ENCODE assay signal across 23 mouse cellular contexts in the genomic region with DNA sequence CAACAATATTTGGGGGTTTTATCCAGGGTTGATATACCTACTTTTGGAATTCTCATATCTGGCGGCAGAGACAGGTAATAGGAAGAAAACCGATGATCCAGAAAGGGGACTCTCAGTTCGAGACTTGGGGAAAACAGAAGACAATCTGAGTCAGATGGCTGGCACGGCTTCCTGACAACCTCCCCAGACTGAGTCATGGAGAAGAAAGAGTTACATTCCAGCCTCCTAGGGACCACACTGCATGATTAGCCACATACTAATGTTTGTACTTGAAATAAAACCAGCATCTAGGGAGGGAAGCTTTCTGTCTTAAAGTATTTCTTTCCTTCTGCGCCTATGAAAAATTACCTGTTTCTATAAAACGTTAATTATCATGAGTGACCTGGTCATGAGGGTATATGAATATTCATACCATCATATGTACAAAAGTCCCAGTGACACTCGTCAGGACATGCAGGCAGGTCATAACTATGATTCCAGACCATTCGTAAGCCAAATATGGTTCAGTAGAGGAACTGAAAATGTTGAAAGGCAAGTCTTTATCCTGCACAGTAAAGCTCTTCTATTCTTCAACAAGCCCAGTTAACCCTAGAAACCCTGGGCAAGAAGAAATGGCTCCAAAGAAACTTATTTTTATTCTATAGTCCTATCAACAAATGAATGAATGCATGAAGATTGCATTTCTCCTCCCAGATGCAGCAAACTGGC. TPM values are rescaled to one million over a fixed set of nuclear protein-coding genes. Genes with fewer than 3 reads are reported as not detected.
DNase-seq lines count a peak whose midpoint lies in the region; ATAC-seq and TF ChIP-seq lines count a peak whose summit lies in the region.
"Had no signal": no experiment of that assay in that cellular context is flagged by ENCODE, and none has a peak within 500 bp of the region (broad histone marks: within the 10 kb centered on the region; RNA-seq: fewer than 3 reads in every experiment).

No protein-coding gene starts in this region.

- intact Hi-C loops in heart, adult 2 months (cut with DNase I): no loop called here

- H3K36me3 ChIP-seq in CH12.LX (replicated peaks in 1 of 2; ENCODE audit: control insufficient read depth in 1 of 2, insufficient read depth in 1 of 2, low read length in 1 of 2): no peaks in the 10 kb centered on the region
- H3K36me3 ChIP-seq in heart, adult 2 months (ENCODE audit: control insufficient read depth, insufficient read depth, low read length): no peaks in the 10 kb centered on the region
- H3K36me3 ChIP-seq: embryonic facial prominence, embryonic 12.5 days; forebrain, embryonic 12.5 days had no signal

- DNase-seq in CH12.LX (ENCODE audit: extremely low read depth) (peak; percentile 6), NIH3T3 (ENCODE audit: low read depth) (peak; percentile 58)
- no peak for DNase-seq in heart, adult 2 months
- no peak for DNase-seq in ovary, postnatal 36 days (ENCODE audit: low spot score)
- DNase-seq: adrenal gland, adult 8-10 months; adrenal gland, postnatal 14 days; B cell, adult 2 months; cerebellum, adult 11-12 months; cerebellum, adult 2 months; cerebellum, adult 9-10 months; cerebellum, postnatal 10 days; cerebellum, postnatal 25 days had no signal

- peak; percentile 53; the same call in 1 of the 2 replicates for TF ChIP-seq EP300 in CH12.LX (IDR thresholded peaks at IDR 0.05; ENCODE audit: low read length)
- TF ChIP-seq EP300 in heart, adult 2 months (IDR thresholded peaks at IDR 0.05; ENCODE audit: insufficient read depth, low read depth, low read length): no peak

- no peak overlapping the region; the same call in 1 of the 2 replicates for H3K4me2 ChIP-seq in CH12.LX (ENCODE audit: insufficient read depth, low read depth, poor library complexity, severe bottlenecking)
- H3K4me2 ChIP-seq: embryonic facial prominence, embryonic 12.5 days; forebrain, embryonic 12.5 days had no signal

- no peak for TF ChIP-seq RAD21 in CH12.LX (IDR thresholded peaks at IDR 0.05; ENCODE audit: low read depth, low read length)

- dilution Hi-C loops in CH12.LX (cut with MboI; ENCODE audit: extremely low pct_ligation_motif_present, extremely low pct_unique_long_range_greater_than_20kb, low sequenced_read_pairs): no loop called here

- no peak for ATAC-seq in cerebellum, adult (ENCODE audit: insufficient number of reproducible peaks, low FRiP score, low TSS enrichment)
- ATAC-seq: activated CD4-positive, CD25-positive, alpha-beta regulatory T cell, adult 4 months; CD4-positive, CD25-positive, alpha-beta regulatory T cell, adult 4 months; forebrain, embryonic 14.5 days; forebrain, embryonic 16.5 days had no signal

- no peak for TF ChIP-seq CTCF in CH12.LX (conservative IDR thresholded peaks at IDR 0.05 in 1 of 2, IDR thresholded peaks at IDR 0.05 in 1 of 2; ENCODE audit: low read depth in 2 of 2, low read length in 2 of 2)
- no peak for TF ChIP-seq CTCF in embryonic fibroblast, embryonic 13.5 days (IDR thresholded peaks at IDR 0.05; ENCODE audit: borderline replicate concordance, insufficient read depth, low read length)
- TF ChIP-seq CTCF in heart, adult 2 months (IDR thresholded peaks at IDR 0.05): no peak

- no peak overlapping the region for H3K9ac ChIP-seq in CH12.LX (ENCODE audit: insufficient read depth, low read depth)
- H3K9ac ChIP-seq in heart, adult 2 months (ENCODE audit: low read depth, low read length): no peak overlapping the region
- H3K9ac ChIP-seq: embryonic facial prominence, embryonic 12.5 days; forebrain, embryonic 12.5 days had no signal

- no peak overlapping the region for H3K27ac ChIP-seq in CH12.LX (ENCODE audit: insufficient read depth, low read depth)
- peak overlapping the region; percentile 22; the same call in 1 of the 2 replicates for H3K27ac ChIP-seq in embryonic fibroblast, embryonic 13.5 days (ENCODE audit: insufficient read depth, low read length)
- H3K27ac ChIP-seq in heart, adult 2 months: no peak overlapping the region
- H3K27ac ChIP-seq: embryonic facial prominence, embryonic 10.5 days; embryonic facial prominence, embryonic 12.5 days; forebrain, embryonic 10.5 days; forebrain, embryonic 12.5 days had no signal

- peaks cover 0 to 13% of the 10 kb centered on the region in 2 experiments; a peak in 2 of 4 replicates for H3K4me1 ChIP-seq in CH12.LX (ENCODE audit: control insufficient read depth in 1 of 2, insufficient read depth in 2 of 2)
- H3K4me1 ChIP-seq in embryonic fibroblast, embryonic 13.5 days (ENCODE audit: control insufficient read depth, insufficient read depth, low read length): peaks cover 5% of the 10 kb centered on the region; the same call in 1 of the 2 replicates
- H3K4me1 ChIP-seq in heart, adult 2 months (ENCODE audit: control insufficient read depth, insufficient read depth, low read length): peaks cover under 1% of the 10 kb centered on the region; the same call in 1 of the 2 replicates
- H3K4me1 ChIP-seq: embryonic facial prominence, embryonic 10.5 days; embryonic facial prominence, embryonic 12.5 days; forebrain, embryonic 10.5 days; forebrain, embryonic 12.5 days had no signal

- in situ Hi-C loops in CH12.LX (cut with MboI; ENCODE audit: low pct_ligation_motif_present, low pct_unique_long_range_greater_than_20kb, low sequenced_read_pairs): no loop called here

- no peaks in the 10 kb centered on the region for H3K79me2 ChIP-seq in CH12.LX (replicated peaks; ENCODE audit: control insufficient read depth, extremely low read depth, insufficient read depth, poor library complexity, severe bottlenecking)
- H3K79me2 ChIP-seq in heart, adult 2 months (replicated peaks; ENCODE audit: control insufficient read depth, insufficient read depth, low read length): no peaks in the 10 kb centered on the region

- H3K4me3 ChIP-seq in CH12.LX (replicated peaks in 1 of 3; ENCODE audit: low read depth in 2 of 3, low read length in 2 of 3, poor library complexity in 1 of 3): no peak overlapping the region
- H3K4me3 ChIP-seq in embryonic fibroblast, embryonic 13.5 days (ENCODE audit: insufficient read depth, low read length): no peak overlapping the region
- H3K4me3 ChIP-seq in heart, adult 2 months: no peak overlapping the region
- H3K4me3 ChIP-seq: embryonic facial prominence, embryonic 10.5 days; embryonic facial prominence, embryonic 12.5 days; erythroblast, embryonic 14.5 days; forebrain, embryonic 10.5 days; forebrain, embryonic 12.5 days had no signal

- 86% methylated on average over 8 of the region's 8 CpGs for WGBS in heart, adult 2 months

- no peaks in the 10 kb centered on the region for H3K27me3 ChIP-seq in CH12.LX (replicated peaks)
- H3K27me3 ChIP-seq in heart, adult 2 months (ENCODE audit: control insufficient read depth, insufficient read depth, low read length): no peaks in the 10 kb centered on the region
- H3K27me3 ChIP-seq: embryonic facial prominence, embryonic 12.5 days; forebrain, embryonic 12.5 days had no signal

- H3K9me3 ChIP-seq in CH12.LX (replicated peaks; ENCODE audit: low read length): no peaks in the 10 kb centered on the region
- H3K9me3 ChIP-seq: embryonic facial prominence, embryonic 10.5 days; embryonic facial prominence, embryonic 12.5 days; forebrain, embryonic 10.5 days; forebrain, embryonic 12.5 days had no signal

- TF ChIP-seq POLR2A in CH12.LX (IDR thresholded peaks at IDR 0.05; ENCODE audit: low read depth, low read length): no peak
- no peak for TF ChIP-seq POLR2A in embryonic fibroblast, embryonic 13.5 days (IDR thresholded peaks at IDR 0.05; ENCODE audit: low read depth, low read length)
- no peak for TF ChIP-seq POLR2A in heart, adult 2 months (IDR thresholded peaks at IDR 0.05; ENCODE audit: insufficient read depth, low read depth, low read length)

TF ChIP-seq in CH12.LX, 34 proteins besides CTCF, POLR2A, EP300 and RAD21:
- TF ChIP-seq IRF4 (IDR thresholded peaks at IDR 0.05; ENCODE audit: low read depth, low read length) (peak; percentile 68; the same call in 1 of the 2 replicates), USF1 (IDR thresholded peaks at IDR 0.05; ENCODE audit: low read depth, low read length) (no peak), TBP (conservative IDR thresholded peaks at IDR 0.05; ENCODE audit: low read depth, low read length) (no peak), POLR2AphosphoS2 (IDR thresholded peaks at IDR 0.05; ENCODE audit: low read depth, low read length) (no peak), RCOR1 (conservative IDR thresholded peaks at IDR 0.05; ENCODE audit: low read depth, low read length) (no peak), ELF1 (IDR thresholded peaks at IDR 0.05; ENCODE audit: low read depth, low read length) (no peak), USF2 (conservative IDR thresholded peaks at IDR 0.05; ENCODE audit: low read depth, low read length) (no peak), HCFC1 (IDR thresholded peaks at IDR 0.05; ENCODE audit: low read depth, low read length) (no peak), MEF2A (IDR thresholded peaks at IDR 0.05; ENCODE audit: borderline replicate concordance, low read depth, low read length) (peak; percentile 17; the same call in 1 of the 2 replicates), NELFE (IDR thresholded peaks at IDR 0.05; ENCODE audit: low read depth, low read length) (no peak)

RNA-seq across cellular contexts. Expression of a gene that starts 16.7 kb away (rescaled TPM):
- total RNA-seq in CH12.LX (2012; rRNA removed) (not detected in 2 replicates), CH12.LX (2014; rRNA removed) (not detected in 2 replicates)
- not detected in 2 replicates for polyA plus RNA-seq in CH12.LX (2012; ENCODE audit: insufficient read length, low read depth)
- polyA plus RNA-seq in embryonic fibroblast, embryonic 13.5 days (2011; ENCODE audit: insufficient read length, low read depth, missing spikeins): 257 and 284 TPM in 2 replicates
- total RNA-seq in heart, adult 2 months (2021): 1 to 10 TPM; 2.9 to 3.2 TPM
- 5.5 and 14.0 TPM in 2 replicates for polyA plus RNA-seq in heart, adult 2 months (2012; rRNA removed)

Comparison
In these comparisons a context has a peak if more than half of its experiments do, and no peak if none do; other contexts are left out.
1. DNase-seq: peak in CH12.LX (single experiment) and NIH3T3 (single experiment); none in heart, adult 2 months (0 of 2) and ovary, postnatal 36 days (single experiment).
2. RNA of a gene that starts 16.7 kb away (polyA plus RNA-seq): 257 to 284 TPM in embryonic fibroblast, embryonic 13.5 days; 5.5 to 14.0 TPM in heart, adult 2 months and not detected in CH12.LX; every median in the first group is over 10 times any median in the second.